Mouse (Mus musculus): ENCODE data around the gene Rnase9.
A peak's percentile ranks its signal among the peaks of the same experiment; 100 is the strongest.

Gene Rnase9

DNA sequence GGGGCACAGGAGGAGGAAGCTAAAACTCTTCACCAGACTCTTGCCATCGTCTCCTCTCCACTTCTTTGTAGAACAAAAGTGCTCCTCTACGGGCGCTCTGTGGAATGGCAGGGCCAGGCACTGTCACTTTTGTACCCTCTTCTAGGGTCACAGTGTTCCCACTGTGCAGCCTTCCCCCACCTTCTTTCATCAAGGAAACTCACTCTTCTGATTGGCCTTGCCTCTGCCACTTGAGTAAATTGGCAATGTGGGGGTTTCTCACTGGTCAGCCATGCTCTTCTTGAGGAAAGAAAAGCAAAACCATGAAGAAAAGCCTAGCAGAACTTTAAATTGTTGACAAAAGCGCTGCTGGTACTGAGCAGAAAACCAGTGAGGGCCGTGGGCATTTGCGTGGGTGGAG lies at the start of gene Rnase9:
Gene Rnase9, minus strand, starts transcription at position 101 of the 400 bp plus-strand sequence.
- DNase-seq (ENCODE audit: extremely low read depth, insufficient read length, low spot score) = no peak

GRCm38 (mm10) chr14:51090077-51090781 lies 48.6 kb upstream of the Rnase9 start:
- peak; percentile 69 for DNase-seq (ENCODE audit: extremely low read depth, insufficient read length, low spot score)

GRCm38 (mm10) chr14:51089674-51090076 lies 48.0 kb upstream of the Rnase9 start:
- DNase-seq (ENCODE audit: extremely low read depth, insufficient read length, low spot score) = no peak

GRCm38 (mm10) chr14:51088970-51089673 lies 47.5 kb upstream of the Rnase9 start:
- peak; percentile 91 for DNase-seq (ENCODE audit: extremely low read depth, insufficient read length, low spot score)

GRCm38 (mm10) chr14:51088166-51088969 lies 46.7 kb upstream of the Rnase9 start:
- DNase-seq (ENCODE audit: extremely low read depth, insufficient read length, low spot score) = peak; percentile 76

GRCm38 (mm10) chr14:51087762-51088161 lies 46.1 kb upstream of the Rnase9 start:
- DNase-seq (ENCODE audit: extremely low read depth, insufficient read length, low spot score) = peak; percentile 37

GRCm38 (mm10) chr14:51085911-51086310 lies 44.2 kb upstream of the Rnase9 start:
- DNase-seq (ENCODE audit: extremely low read depth, insufficient read length, low spot score) = no peak

GRCm38 (mm10) chr14:51085086-51085485 lies 43.4 kb upstream of the Rnase9 start:
- no peak for DNase-seq (ENCODE audit: extremely low read depth, insufficient read length, low spot score)

DNA sequence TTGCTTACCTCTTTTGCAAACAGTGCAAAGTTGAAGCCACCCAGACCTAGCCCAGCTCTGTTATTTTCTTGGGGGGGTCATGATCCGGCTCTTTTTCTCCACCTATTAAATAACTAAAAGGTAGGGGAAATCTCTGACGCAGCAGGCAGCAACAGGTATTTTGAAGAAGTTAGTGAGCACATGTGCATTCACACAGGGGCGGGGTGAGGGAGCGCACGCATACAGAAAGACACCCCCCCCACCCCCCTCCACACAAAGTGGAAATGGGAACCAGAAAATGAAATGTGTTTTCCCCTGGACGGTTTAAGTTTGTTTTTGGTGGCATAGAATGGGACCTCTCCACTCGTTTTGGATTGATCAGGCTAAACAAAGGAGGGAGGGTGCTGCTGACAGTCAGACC lies 42.1 kb upstream of the Rnase9 start:
- no peak for DNase-seq (ENCODE audit: extremely low read depth, insufficient read length, low spot score)

DNA sequence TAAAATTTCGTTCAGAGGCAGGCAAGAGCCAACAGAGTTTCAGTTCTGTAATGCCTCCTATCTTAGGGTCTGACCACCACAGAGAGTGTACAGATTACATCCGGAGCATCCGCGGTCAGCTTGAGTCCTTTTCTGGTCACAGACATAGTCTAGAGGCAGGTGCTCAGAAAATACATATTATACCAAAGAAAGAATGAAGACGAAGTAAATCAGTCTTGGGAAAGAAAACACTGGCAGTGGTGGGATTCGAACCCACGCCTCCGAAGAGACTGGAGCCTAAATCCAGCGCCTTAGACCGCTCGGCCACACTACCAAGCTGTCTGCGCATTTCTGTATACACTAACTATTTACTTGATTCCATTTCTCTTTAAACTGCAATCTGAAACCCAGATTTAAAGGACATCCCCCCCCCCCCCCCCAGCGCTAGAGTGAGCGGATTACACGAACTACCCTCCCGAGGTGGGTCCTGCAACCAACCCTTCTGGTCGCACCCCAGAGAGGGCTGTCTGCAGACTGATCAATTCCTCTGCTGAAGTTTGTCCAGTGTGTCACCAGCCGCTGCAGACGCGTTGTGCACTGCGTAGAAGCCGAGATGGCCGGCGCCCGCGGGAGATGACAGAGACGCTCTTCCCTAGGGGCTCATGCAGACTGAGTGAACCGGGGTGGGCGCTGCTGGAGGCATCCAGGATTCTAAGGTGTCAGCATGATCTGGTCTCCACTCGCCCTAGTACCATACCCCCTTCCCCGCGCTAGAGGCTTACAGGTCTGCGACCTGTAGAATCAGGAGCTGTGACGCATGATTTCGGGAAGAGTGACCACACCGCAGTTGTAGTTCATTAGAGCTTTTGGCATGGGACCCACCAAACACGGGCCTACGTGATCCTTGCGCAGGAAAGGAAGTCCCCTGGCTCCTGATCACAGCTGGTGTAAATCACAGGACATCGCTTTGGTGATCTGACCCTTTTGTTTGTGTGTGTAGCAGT lies 41.2 kb upstream of the Rnase9 start:
- peak; percentile 52 for DNase-seq (ENCODE audit: extremely low read depth, insufficient read length, low spot score)

GRCm38 (mm10) chr14:51081035-51081434 lies 39.4 kb upstream of the Rnase9 start:
- no peak for DNase-seq (ENCODE audit: extremely low read depth, insufficient read length, low spot score)

DNA sequence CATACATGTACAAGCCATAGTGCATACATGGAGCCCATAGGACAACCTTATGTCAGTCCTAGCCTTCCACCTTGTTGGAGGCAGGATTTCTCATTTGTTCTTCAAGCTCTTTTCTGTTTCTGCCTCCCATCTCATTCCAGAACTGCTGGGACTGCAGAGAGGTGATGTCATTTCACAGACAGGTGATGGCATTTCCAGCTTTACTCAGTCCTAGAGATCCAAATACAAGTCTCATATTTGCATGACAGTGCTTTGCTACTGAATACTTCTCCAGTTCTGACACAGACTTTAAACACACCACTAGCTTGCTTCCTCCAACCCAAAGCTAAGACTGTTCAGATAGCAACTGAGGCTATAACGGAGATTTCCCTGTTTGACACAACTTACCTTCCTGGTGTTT lies 37.5 kb upstream of the Rnase9 start:
- DNase-seq (ENCODE audit: extremely low read depth, insufficient read length, low spot score) = no peak

GRCm38 (mm10) chr14:51074335-51074734 lies 32.7 kb upstream of the Rnase9 start, which contains the start of gene Olfr750:
TSS of gene Olfr750 (minus strand) at chr14:51074435.
- no peak for DNase-seq (ENCODE audit: extremely low read depth, insufficient read length, low spot score)

- DNase-seq (ENCODE audit: extremely low read depth, insufficient read length, low spot score) = peak; percentile 18
These were observed 27.9 kb upstream of the Rnase9 start for GRCm38 (mm10) chr14:51069617-51070016.

DNA sequence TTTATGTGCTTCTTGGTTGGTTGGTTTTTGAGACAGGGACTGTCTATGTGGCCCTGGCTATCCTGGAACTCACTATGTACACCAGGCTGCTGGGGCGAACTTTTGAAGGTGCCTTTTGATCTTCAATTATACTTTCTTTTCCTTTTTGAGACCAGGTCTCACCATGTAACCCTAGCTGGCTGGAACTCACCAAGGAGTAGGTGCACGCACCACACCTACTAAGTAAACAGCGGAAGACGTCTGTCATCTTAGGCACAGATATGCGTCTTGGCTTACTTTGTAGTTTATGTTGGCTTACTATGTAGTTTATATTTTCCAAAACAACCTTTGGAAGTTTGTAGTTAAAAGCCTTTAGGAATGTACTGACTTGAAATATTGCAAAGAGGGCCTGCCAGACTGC lies 27.3 kb upstream of the Rnase9 start:
- no peak for DNase-seq (ENCODE audit: extremely low read depth, insufficient read length, low spot score)

DNA sequence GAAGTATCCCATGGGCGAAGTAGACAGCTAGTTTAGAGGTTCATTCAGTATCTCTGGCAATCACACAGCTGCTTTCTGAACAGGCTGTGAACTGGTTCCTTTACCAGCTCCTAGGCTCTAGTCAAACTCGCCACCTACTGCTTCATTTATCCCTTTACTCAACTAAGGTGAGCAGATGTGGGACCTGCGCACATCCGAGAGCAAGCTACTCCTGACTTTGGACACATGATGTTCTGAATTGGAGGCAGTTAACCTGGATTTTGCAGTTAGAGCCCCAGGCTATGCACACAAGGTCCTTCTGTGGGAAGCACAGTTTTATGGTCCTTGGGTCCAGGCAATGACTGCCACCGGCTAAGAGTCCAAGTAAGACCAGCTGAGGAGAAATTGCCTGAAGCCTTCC lies 19.1 kb upstream of the Rnase9 start:
- DNase-seq (ENCODE audit: extremely low read depth, insufficient read length, low spot score) = no peak

DNA sequence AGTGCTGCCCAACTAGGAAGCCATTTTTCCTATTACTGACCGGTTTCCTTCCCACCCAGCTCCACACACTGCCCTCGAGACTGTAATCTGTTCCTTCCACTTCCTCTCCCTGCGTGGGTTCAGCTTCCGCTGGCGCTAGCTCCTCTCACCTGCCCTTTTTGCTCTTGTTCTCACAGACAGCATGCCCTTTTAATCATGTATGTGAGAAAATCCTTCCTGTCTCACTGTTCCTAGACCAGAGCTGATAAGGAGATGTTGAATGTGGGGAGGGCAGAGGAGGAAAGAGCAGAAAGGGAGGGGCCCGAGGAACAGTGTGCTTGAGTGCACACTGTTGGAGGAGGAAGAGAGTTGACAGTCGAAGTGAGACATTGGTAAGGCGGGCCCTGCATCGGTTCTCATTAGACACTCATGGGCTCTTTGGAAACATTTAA lies 15.7 kb upstream of the Rnase9 start, which contains the start of gene Rnase12:
Gene Rnase12, minus strand, starts transcription at position 261 of the 431 bp plus-strand sequence.
- no peak for DNase-seq (ENCODE audit: extremely low read depth, insufficient read length, low spot score)

DNA sequence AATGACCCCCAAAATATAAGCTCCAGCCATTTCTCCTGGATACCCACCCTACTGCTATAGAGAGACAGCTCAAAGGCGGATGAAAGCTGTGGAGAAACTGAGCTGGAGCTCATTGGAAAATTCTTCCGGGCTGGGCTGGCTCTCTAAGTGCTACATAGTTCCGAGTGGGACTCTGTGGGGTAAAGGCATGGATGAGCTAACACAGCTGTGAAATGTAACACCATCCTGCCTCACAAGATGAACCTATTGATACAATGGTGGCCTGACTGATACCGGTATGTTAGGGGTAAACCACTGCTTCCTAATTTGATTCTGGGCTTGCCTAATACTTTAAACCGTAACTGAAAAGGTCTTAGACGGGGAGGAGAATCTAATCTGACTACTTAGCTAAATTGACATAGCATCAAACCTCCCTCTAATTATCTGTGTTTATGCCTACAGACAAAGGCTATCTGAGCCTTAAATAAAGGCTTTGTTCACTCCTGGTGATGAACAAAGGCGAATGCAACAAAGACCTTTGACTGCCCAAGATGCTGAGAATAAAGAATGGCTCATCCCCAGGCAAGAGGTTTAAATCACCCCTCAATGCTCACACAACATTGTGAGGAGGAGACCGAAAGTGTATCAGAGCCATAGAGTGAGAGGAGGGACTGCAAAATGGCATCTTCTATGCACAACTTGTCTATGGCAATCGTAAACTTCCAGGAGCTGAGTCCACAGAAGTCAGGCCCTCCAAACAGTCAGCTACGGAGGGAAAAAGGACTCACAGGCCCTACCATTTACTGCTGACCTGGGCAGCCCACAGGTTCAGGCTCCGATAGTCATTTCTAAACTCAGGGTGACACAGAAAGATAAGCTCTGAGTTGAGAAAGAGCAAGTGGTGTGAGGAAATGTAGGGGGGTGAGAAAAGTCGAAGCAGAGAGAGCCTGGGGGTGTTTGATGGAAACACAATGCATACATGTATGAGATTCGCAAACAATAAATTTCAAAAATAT lies 12.9 kb upstream of the Rnase9 start:
- no peak for DNase-seq (ENCODE audit: extremely low read depth, insufficient read length, low spot score)

DNA sequence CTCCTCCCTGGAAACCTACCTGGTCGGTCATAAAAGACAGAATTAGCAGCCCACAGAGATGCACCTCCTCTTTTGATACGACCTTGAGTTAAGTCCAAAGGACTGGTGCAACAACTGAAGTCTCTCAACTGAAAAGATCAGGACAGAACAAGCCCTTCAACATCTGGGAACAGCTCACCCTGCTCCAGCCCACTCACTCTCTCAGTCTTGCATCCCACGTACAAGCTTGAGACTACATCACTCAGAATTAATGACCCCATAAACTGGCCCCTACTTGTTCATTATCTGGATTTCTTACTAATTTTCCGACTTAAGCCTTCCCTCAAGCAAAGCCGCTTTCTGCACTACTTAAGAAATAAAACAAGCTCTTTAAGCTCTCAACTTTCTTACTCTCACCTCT lies 11.5 kb upstream of the Rnase9 start:
- DNase-seq (ENCODE audit: extremely low read depth, insufficient read length, low spot score) = no peak

Data from 3134 (cell line).